Mouse (Mus musculus) C2C12 (cell line): Measurements from ENCODE around the gene Dazap1. TPM values are rescaled to one million over a fixed set of nuclear protein-coding genes. Genes with fewer than 3 reads are reported as not detected.

ENCODE experiments used
- H3K27me3 ChIP-seq: one replicate; pipeline ENCODE4 v1.6.1; 2011; ENCODE audit not compliant: control insufficient read depth, insufficient read depth, insufficient read length
- H3K36me3 ChIP-seq: one replicate; pipeline ENCODE4 v1.6.1; 2011; ENCODE audit not compliant: control insufficient read depth, insufficient read depth
- H3K4me3 ChIP-seq: one replicate; pipeline ENCODE4 v1.5.1; 2011; ENCODE audit warnings: mild to moderate bottlenecking, control low read depth; ENCODE audit not compliant: poor library complexity, insufficient read depth, severe bottlenecking
- H3K79me2 ChIP-seq: one replicate; pipeline ENCODE4 v1.6.1; 2011; ENCODE audit not compliant: control insufficient read depth, insufficient read depth
- H3K79me3 ChIP-seq: one replicate; pipeline ENCODE4 v1.6.1; 2011; ENCODE audit warnings: low read depth, control low read depth
- H3ac ChIP-seq: one replicate; pipeline ENCODE3; 2011; ENCODE audit warnings: low read depth; ENCODE audit not compliant: control insufficient read depth, insufficient read length
- CEBPB ChIP-seq: IDR thresholded peaks from one replicate; pipeline ENCODE4 v1.6.1; 2011; ENCODE audit warnings: low read depth, mild to moderate bottlenecking, control low read depth, moderate library complexity
- CTCF ChIP-seq: IDR thresholded peaks from one replicate; pipeline ENCODE4 v1.5.1; 2011; ENCODE audit not compliant: control insufficient read depth, insufficient read depth, insufficient read length
- FOSL1 ChIP-seq: IDR thresholded peaks from one replicate; pipeline ENCODE4 v1.8.0; 2011; ENCODE audit warnings: mild to moderate bottlenecking, low read length; ENCODE audit not compliant: poor library complexity, insufficient read depth, severe bottlenecking
- MAX ChIP-seq: IDR thresholded peaks from one replicate; pipeline ENCODE4 v1.6.1; 2011; ENCODE audit warnings: mild to moderate bottlenecking, control low read depth
- MYOD1 ChIP-seq: IDR thresholded peaks from one replicate; pipeline ENCODE4 v1.6.1; 2011; ENCODE audit warnings: low read depth; ENCODE audit not compliant: control insufficient read depth, insufficient read length
- MYOG ChIP-seq: IDR thresholded peaks from one replicate; pipeline ENCODE4 v1.6.1; 2011; ENCODE audit not compliant: control insufficient read depth, insufficient read length; ENCODE audit errors: extremely low read depth
- USF1 ChIP-seq: IDR thresholded peaks from one replicate; pipeline ENCODE4 v1.6.1; 2011; ENCODE audit warnings: low read depth, mild to moderate bottlenecking, control low read depth, moderate library complexity
- microRNA-seq: library from miRNA; unstranded; fragments of <30 nt; microRNA quantifications from one replicate; pipeline ENCODE4, GENCODE M21; 2019; ENCODE audit warnings: borderline microRNAs expressed
- polyA plus RNA-seq: library from polyadenylated mRNA; unstranded; fragments of >200 nt; fragmentation: generic; extraction: Trizol; gene quantifications from one replicate; pipeline ENCODE4 v1.2.1, GENCODE M21; 2012; ENCODE audit warnings: missing spikeins

Dazap1 gene
- polyA plus RNA-seq, 1 experiment, result 159 TPM

DNA sequence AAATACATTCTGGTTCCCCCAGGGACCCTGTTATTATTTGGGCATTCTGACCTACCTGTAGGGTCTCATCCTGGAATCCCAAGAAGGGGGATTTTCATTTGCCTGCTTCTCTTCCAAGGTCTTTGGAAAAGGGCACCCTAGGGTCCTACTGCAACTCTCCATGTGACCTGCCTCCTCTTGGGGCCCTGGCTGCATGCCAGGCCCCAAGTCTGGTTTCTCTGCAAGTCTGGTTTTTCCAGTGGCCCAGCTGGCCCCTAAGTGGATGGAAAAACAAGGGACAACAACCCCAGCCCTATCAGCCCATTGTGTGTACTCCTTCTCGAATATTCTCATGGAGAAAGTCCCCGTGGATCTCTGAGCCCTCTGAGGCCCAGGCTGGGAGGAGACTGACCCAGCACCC lies 69.6 kb downstream of the Dazap1 start:
- no peaks in the 10 kb centered on the region for H3K36me3 ChIP-seq
- no peaks in the 10 kb centered on the region for H3K27me3 ChIP-seq
- H3K4me3 ChIP-seq, result no peak overlapping the region
- H3K79me2 ChIP-seq, result no peaks in the 10 kb centered on the region
- no peak for TF ChIP-seq FOSL1
- no peak for TF ChIP-seq CEBPB
- TF ChIP-seq MYOD1, result no peak
- TF ChIP-seq CTCF, result no peak
- no peak for TF ChIP-seq USF1
- TF ChIP-seq MYOG, result no peak
- no peak for TF ChIP-seq MAX
- no peaks in the 10 kb centered on the region for H3K79me3 ChIP-seq
- no peak overlapping the region for H3ac ChIP-seq

DNA sequence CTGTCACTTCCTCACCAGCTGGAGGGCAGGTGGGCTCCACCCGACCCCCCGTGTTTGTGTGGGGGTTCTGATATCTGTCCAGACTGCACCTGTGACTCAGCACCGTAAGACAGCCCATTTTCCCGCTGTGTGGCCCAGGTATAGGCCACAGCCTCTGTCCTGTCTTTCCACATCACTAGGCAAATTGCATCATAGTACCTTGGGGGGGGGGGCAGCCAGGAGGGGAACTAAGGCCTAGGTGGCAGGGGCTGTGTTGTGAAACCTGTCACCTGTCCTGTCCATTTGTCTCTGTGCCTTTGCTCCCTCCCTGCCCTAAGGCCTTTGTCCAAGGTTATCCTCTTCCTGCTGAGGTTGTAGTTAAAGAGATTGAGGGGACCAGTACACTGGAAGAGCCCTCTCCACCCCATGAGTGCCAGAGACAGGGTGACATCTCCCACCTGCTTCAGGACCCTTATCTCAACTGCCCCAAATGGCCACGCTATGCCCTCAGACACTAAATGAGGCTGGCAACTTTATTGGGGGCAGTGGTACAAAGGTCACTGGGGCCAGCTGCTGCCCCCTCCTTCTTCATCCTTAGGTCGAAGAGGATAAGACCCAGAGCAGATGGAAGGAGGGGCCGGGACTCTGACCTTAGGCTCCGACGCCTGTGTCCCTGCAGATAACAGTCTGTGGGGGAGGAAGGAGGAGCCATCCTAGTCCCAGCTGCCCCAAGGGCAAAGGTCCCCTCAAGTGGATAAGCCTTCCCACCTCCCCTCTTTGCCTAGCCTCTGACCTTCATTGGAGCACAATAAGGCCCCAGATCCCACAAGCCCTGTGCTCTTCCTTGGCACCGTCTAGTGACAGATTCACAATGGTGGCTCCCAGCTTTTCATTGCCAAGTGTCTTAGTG lies 70.6 kb downstream of the Dazap1 start:
- no peaks in the 10 kb centered on the region for H3K79me3 ChIP-seq
- no peaks in the 10 kb centered on the region for H3K27me3 ChIP-seq
- TF ChIP-seq USF1 (no peak), CTCF (no peak), FOSL1 (no peak), MAX (no peak)
- H3K79me2 ChIP-seq, result no peaks in the 10 kb centered on the region
- H3ac ChIP-seq, result no peak overlapping the region
- no peak overlapping the region for H3K4me3 ChIP-seq
- H3K36me3 ChIP-seq, result no peaks in the 10 kb centered on the region

DNA sequence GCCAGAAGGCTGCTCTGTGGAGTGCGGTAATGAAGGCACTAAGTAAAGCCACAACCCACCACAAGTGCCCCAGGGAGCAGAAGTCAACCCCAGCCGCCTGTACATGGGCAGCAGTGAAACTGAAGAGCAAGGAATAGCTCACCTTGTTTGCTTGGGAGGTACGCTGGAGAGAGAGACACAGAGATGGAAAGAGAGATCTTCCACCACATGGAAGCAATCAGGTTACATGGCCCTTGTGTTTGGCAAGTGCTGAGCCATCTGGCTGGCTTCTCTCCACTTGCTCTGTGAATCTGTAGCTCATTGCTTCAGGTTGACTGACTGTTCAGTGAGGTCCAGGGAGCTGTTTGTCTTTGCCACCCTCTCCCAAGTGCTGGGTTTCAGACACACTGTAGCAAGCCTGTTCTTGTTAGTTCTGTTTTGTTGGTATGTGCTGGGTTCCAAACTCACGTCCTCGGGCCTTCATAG lies 71.3 kb downstream of the Dazap1 start:
- no peak overlapping the region for H3ac ChIP-seq
- no peaks in the 10 kb centered on the region for H3K79me3 ChIP-seq
- no peak overlapping the region for H3K4me3 ChIP-seq
- TF ChIP-seq CEBPB, result no peak
- no peak for TF ChIP-seq MAX
- TF ChIP-seq MYOD1, result no peak
- TF ChIP-seq USF1, result no peak
- TF ChIP-seq MYOG, result no peak
- no peak for TF ChIP-seq FOSL1
- no peak for TF ChIP-seq CTCF
- no peaks in the 10 kb centered on the region for H3K27me3 ChIP-seq
- H3K36me3 ChIP-seq, result no peaks in the 10 kb centered on the region
- no peaks in the 10 kb centered on the region for H3K79me2 ChIP-seq

DNA sequence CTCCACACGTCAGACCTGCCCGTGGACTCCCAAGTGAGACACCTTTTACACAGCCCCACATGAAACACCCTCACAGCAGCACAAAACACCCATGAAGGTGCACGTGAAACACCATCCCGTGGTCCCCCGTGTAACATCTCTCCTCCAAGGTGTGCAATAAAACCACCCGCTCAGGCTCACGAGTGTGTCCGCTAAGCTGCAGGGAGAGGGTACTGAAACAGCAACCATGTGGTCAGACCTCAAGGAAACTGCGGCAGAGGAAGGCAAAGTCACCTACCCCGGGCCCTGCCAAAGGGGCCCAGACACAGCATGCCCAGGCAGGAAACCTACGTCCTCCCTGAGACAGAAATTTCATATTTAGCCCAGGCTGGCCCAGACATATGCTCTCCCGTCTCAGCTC lies 75.0 kb downstream of the Dazap1 start:
- Histone ChIP-seq H3K4me3 (no peak overlapping the region), H3K27me3 (no peaks in the 10 kb centered on the region), H3K79me2 (no peaks in the 10 kb centered on the region), H3K36me3 (no peaks in the 10 kb centered on the region), H3ac (no peak overlapping the region), H3K79me3 (no peaks in the 10 kb centered on the region)
- TF ChIP-seq FOSL1 (no peak), MYOD1 (no peak)

Small RNA genes within 50 kb of the gene (microRNA-seq; reads per million reads assigned to microRNA genes)
- 0.92 reads per million, percentile 20 among the genes with 10 or more reads in this experiment for gene Mir6911

Other genes with a start within 250 kb of the Dazap1 start
- gene Arhgap45, start 244.8 kb upstream of the Dazap1 start, polyA plus RNA-seq, result 1.6 TPM
- gene Polr2e, start 221.7 kb upstream of the Dazap1 start, polyA plus RNA-seq, result 269 TPM
- 964 TPM for gene Gpx4, start 214.3 kb upstream of the Dazap1 start, polyA plus RNA-seq
- 29.4 TPM for gene Sbno2, start 155.9 kb upstream of the Dazap1 start, polyA plus RNA-seq
- 106 TPM for gene Stk11, start 145.7 kb upstream of the Dazap1 start, polyA plus RNA-seq
- 720 TPM for gene Atp5d, start 122.9 kb upstream of the Dazap1 start, polyA plus RNA-seq
- 12.1 TPM for gene Cbarp, start 120.7 kb upstream of the Dazap1 start, polyA plus RNA-seq
- gene Midn, start 113.2 kb upstream of the Dazap1 start, polyA plus RNA-seq, result 77.5 TPM
- gene Cirbp, start 95.5 kb upstream of the Dazap1 start, polyA plus RNA-seq, result 30.9 TPM
- 33.4 TPM for gene 1600002K03Rik, start 88.5 kb upstream of the Dazap1 start, polyA plus RNA-seq
- 3.2 TPM for gene Efna2, start 82.0 kb upstream of the Dazap1 start, polyA plus RNA-seq
- 57.7 TPM for gene Mum1, start 35.1 kb upstream of the Dazap1 start, polyA plus RNA-seq
- 288 TPM for gene Ndufs7, start 12.4 kb upstream of the Dazap1 start, polyA plus RNA-seq
- gene Gamt, start 474 bp upstream of the Dazap1 start, polyA plus RNA-seq, result 48.3 TPM
- 5,397 TPM for gene Rps15, start 31.0 kb downstream of the Dazap1 start, polyA plus RNA-seq
- gene Apc2, start 34.5 kb downstream of the Dazap1 start, polyA plus RNA-seq, result 0.20 TPM
- 62.6 TPM for gene 2310011J03Rik, start 59.1 kb downstream of the Dazap1 start, polyA plus RNA-seq
- gene Pcsk4, start 68.0 kb downstream of the Dazap1 start, polyA plus RNA-seq, result 3.2 TPM
- gene Reep6, start 68.5 kb downstream of the Dazap1 start, polyA plus RNA-seq, result 5.9 TPM
- gene Adamtsl5, start 86.9 kb downstream of the Dazap1 start, polyA plus RNA-seq, result 18.3 TPM
- not detected for gene Plk5, start 95.0 kb downstream of the Dazap1 start, polyA plus RNA-seq
- 37.4 TPM for gene Mex3d, start 126.2 kb downstream of the Dazap1 start, polyA plus RNA-seq
- 326 TPM for gene Mbd3, start 138.1 kb downstream of the Dazap1 start, polyA plus RNA-seq
- gene Uqcr11, start 145.3 kb downstream of the Dazap1 start, polyA plus RNA-seq, result 1,025 TPM
- gene Tcf3, start 172.2 kb downstream of the Dazap1 start, polyA plus RNA-seq, result 111 TPM
- not detected for gene Onecut3, start 233.3 kb downstream of the Dazap1 start, polyA plus RNA-seq